12 mouse cellular contexts compared by ENCODE assay signal in the genomic region with DNA sequence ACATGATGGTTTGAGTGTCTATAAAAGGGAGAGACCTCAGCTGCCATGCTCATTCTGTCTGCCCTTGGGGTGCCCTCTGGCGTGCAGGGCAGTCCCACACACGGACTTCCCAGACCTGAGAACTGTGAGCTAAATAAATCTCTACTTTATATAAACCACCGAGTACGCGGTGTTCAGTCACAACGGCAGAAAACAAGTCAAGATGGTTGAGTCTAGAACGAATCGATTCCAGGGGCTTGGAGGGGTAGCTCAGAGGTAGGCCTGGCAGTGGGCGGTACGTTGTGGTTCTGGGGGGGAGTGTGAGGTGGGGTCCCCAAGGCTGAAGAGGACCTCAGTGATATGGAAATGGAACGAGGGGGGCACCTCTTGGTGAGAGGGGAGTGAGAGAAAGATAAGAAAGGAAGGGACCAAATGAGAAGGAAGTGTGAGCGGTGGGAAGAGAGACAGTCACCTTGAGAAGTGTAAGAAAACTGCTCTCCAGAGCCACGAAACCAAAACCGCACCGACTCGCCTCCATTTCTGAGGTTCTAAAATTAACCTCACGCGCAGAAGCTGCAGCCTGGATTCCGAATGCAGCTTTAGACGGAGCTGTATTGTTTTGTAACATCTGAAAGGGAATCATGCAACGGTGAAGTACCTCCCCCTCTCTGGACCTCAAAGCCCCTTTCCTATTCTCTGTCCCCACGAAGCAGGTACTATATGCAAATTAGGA.
"Had no signal": no experiment of that assay in that cellular context is flagged by ENCODE, and none has a peak within 500 bp of the region (broad histone marks: within the 10 kb centered on the region; RNA-seq: fewer than 3 reads in every experiment).

No protein-coding gene starts in this region.

- ATAC-seq: intestine, embryonic 15.5 days; lung, postnatal 0 days; midbrain, embryonic 13.5 days had no signal

- H3K4me3 ChIP-seq: intestine, embryonic 15.5 days; limb, embryonic 10.5 days; liver, embryonic 15.5 days; midbrain, embryonic 13.5 days had no signal

- DNase-seq: kidney, adult 18-20 months; kidney, postnatal 10 days; kidney, postnatal 4 days; lung, adult 2 months; lung, postnatal 36 days; spleen, adult 18-20 months; thymus, postnatal 36 days had no signal

- H3K27ac ChIP-seq: intestine, embryonic 15.5 days; limb, embryonic 10.5 days; liver, embryonic 15.5 days; midbrain, embryonic 13.5 days had no signal
